Mouse (Mus musculus) kidney, embryonic 14.5 days (tissue): Measurements from ENCODE around the gene Zfp526. TPM values are rescaled to one million over a fixed set of nuclear protein-coding genes. Genes with fewer than 3 reads are reported as not detected.
A peak's percentile ranks its signal among the peaks of the same experiment; 100 is the strongest.

ENCODE experiments used
- ATAC-seq: fragments of 200-750 bp; cut with Nextera tagmentation; 2 replicates; pipeline ENCODE4 v1.8.0; 2017; ENCODE audit warnings: moderate number of reproducible peaks, mild to moderate bottlenecking, moderate TSS enrichment, moderate library complexity; ENCODE audit not compliant: low FRiP score, low TSS enrichment
- H3K27ac ChIP-seq: fragments of 300-500 bp; sonication (generic); 2 replicates; pipeline ENCODE4 v1.5.1; 2014; ENCODE audit warnings: low read depth, mild to moderate bottlenecking, low read length, moderate library complexity, mixed read lengths
- H3K27me3 ChIP-seq: fragments of 300-500 bp; sonication (generic); 2 replicates; pipeline ENCODE4 v1.6.1; 2014; ENCODE audit warnings: mild to moderate bottlenecking, low read length; ENCODE audit not compliant: control insufficient read depth, insufficient read depth
- H3K36me3 ChIP-seq: fragments of 300-500 bp; sonication (generic); 2 replicates; pipeline ENCODE4 v1.6.1; 2014; ENCODE audit warnings: low read length, mixed read lengths; ENCODE audit not compliant: control insufficient read depth, insufficient read depth
- H3K4me1 ChIP-seq: fragments of 300-500 bp; sonication (generic); 2 replicates; pipeline ENCODE4 v1.6.1; 2014; ENCODE audit warnings: low read length, mixed read lengths; ENCODE audit not compliant: control insufficient read depth, insufficient read depth
- H3K4me2 ChIP-seq: fragments of 300-500 bp; sonication (generic); replicated peaks from 2 replicates; pipeline ENCODE4 v1.6.1; 2014; ENCODE audit warnings: low read depth, mild to moderate bottlenecking, low read length
- H3K4me3 ChIP-seq: fragments of 300-500 bp; sonication (generic); 2 replicates; pipeline ENCODE4 v1.5.1; 2014; ENCODE audit warnings: mild to moderate bottlenecking, low read length
- H3K9ac ChIP-seq: fragments of 300-500 bp; sonication (generic); 2 replicates; pipeline ENCODE4 v1.6.1; 2014; ENCODE audit warnings: low read depth, mild to moderate bottlenecking, low read length, moderate library complexity
- H3K9me3 ChIP-seq: fragments of 300-500 bp; sonication (generic); 2 replicates; pipeline ENCODE4 v1.6.1; 2016; ENCODE audit warnings: low read length; ENCODE audit not compliant: control insufficient read depth
- WGBS: fragments of 180-500 bp; shearing (Covaris S2); extraction: QIAGEN DNeasy Blood & Tissue Kit; methylation state at CpG from one replicate; pipeline ENCODE4 v1.1.7; 2014; 5-methylcytosine and 5-hydroxymethylcytosine counted together
- polyA plus RNA-seq: library from polyadenylated mRNA; unstranded; fragments of >200 nt; fragmentation: Nextera tagmentation; extraction: Ambion mirVana; gene quantifications from 2 replicates; pipeline ENCODE4 v1.2.1, GENCODE M21; 2014

Zfp526 gene
- 2.2 and 4.2 TPM in 2 replicates for polyA plus RNA-seq

GRCm38 (mm10) chr7:25221102-25221883, at the start of gene Zfp526:
Zfp526 (plus strand) TSS chr7:25221425.
- peak within 1 kb of the TSS; percentile 80 for H3K27ac ChIP-seq
- under 1% methylated on average over 43 of the region's 45 CpGs for WGBS
- H3K4me2 ChIP-seq = peak within 1 kb of the TSS; percentile 95
- no peaks in the 10 kb centered on the region for H3K9me3 ChIP-seq
- no peaks in the 10 kb centered on the region for H3K27me3 ChIP-seq
- H3K4me1 ChIP-seq = peaks cover 26% of the 10 kb centered on the region
- ATAC-seq = peak; percentile 94
- peak within 1 kb of the TSS; percentile 77 for H3K9ac ChIP-seq
- H3K36me3 ChIP-seq = peaks cover 26% of the 10 kb centered on the region
- H3K4me3 ChIP-seq = peak within 1 kb of the TSS; percentile 67

- Histone ChIP-seq H3K27me3 (peaks cover 17% of the 10 kb centered on the region), H3K27ac (no peak overlapping the region), H3K36me3 (no peaks in the 10 kb centered on the region), H3K4me1 (no peaks in the 10 kb centered on the region), H3K4me3 (no peak overlapping the region), H3K9me3 (no peaks in the 10 kb centered on the region), H3K4me2 (no peak overlapping the region), H3K9ac (no peak overlapping the region)
- WGBS = 25% methylated on average over 5 of the region's 5 CpGs
- ATAC-seq = no peak
Observed at GRCm38 (mm10) chr7:25172669-25173068, 48.6 kb upstream of the Zfp526 start.

GRCm38 (mm10) chr7:25174343-25174742, 46.9 kb upstream of the Zfp526 start:
- Histone ChIP-seq H3K9me3 (no peaks in the 10 kb centered on the region), H3K4me2 (no peak overlapping the region), H3K27me3 (peaks cover 33% of the 10 kb centered on the region), H3K36me3 (no peaks in the 10 kb centered on the region), H3K27ac (no peak overlapping the region), H3K9ac (no peak overlapping the region), H3K4me1 (no peaks in the 10 kb centered on the region), H3K4me3 (no peak overlapping the region)
- 71% methylated on average over 11 of the region's 11 CpGs for WGBS
- no peak for ATAC-seq

GRCm38 (mm10) chr7:25178317-25178716, 42.9 kb upstream of the Zfp526 start:
- no peak for ATAC-seq
- no peaks in the 10 kb centered on the region for H3K9me3 ChIP-seq
- whole genome bisulfite sequencing = 2% methylated on average over 17 of the region's 17 CpGs
- H3K4me2 ChIP-seq = peak overlapping the region; percentile 87; the same call in 1 of the 2 replicates
- peak overlapping the region; percentile 52 for H3K4me3 ChIP-seq
- H3K36me3 ChIP-seq = no peaks in the 10 kb centered on the region
- H3K4me1 ChIP-seq = 0 out of 2 replicates have a peak, but pooled peaks cover 3% of the 10 kb centered on the region
- H3K9ac ChIP-seq = no peak overlapping the region
- H3K27me3 ChIP-seq = peaks cover 69% of the 10 kb centered on the region
- H3K27ac ChIP-seq = no peak overlapping the region

GRCm38 (mm10) chr7:25178787-25179605, 42.2 kb upstream of the Zfp526 start:
- Histone ChIP-seq H3K4me1 (0 out of 2 replicates have a peak, but pooled peaks cover 3% of the 10 kb centered on the region), H3K36me3 (no peaks in the 10 kb centered on the region), H3K27ac (no peak overlapping the region), H3K27me3 (peaks cover 69% of the 10 kb centered on the region), H3K4me2 (peak overlapping the region; percentile 87), H3K9ac (peak overlapping the region; percentile 9; the same call in 1 of the 2 replicates), H3K9me3 (no peaks in the 10 kb centered on the region), H3K4me3 (peak overlapping the region; percentile 52)
- ATAC-seq = peak; percentile 66; the same call in 1 of the 2 replicates
- 2% methylated on average over 55 of the region's 56 CpGs for WGBS

GRCm38 (mm10) chr7:25179606-25180161, 41.5 kb upstream of the Zfp526 start, which contains the start of gene Pou2f2:
Pou2f2 (minus strand) TSS chr7:25179726.
- no peak within 1 kb of the TSS for H3K27ac ChIP-seq
- under 1% methylated on average over 36 of the region's 56 CpGs for WGBS

GRCm38 (mm10) chr7:25180512-25180911, 40.7 kb upstream of the Zfp526 start:
- Histone ChIP-seq H3K4me3 (no peak overlapping the region), H3K27ac (no peak overlapping the region), H3K36me3 (no peaks in the 10 kb centered on the region), H3K9me3 (no peaks in the 10 kb centered on the region), H3K9ac (no peak overlapping the region), H3K4me1 (0 out of 2 replicates have a peak, but pooled peaks cover 3% of the 10 kb centered on the region), H3K27me3 (peaks cover 72% of the 10 kb centered on the region), H3K4me2 (no peak overlapping the region)
- WGBS = 4% methylated on average over 6 of the region's 6 CpGs
- no peak for ATAC-seq

More at GRCm38 (mm10) chr7:25179606-25180161, 41.5 kb upstream of the Zfp526 start, which contains the start of gene Pou2f2:
- H3K4me3 ChIP-seq = peak within 1 kb of the TSS; percentile 52
- 0 out of 2 replicates have a peak, but pooled peaks cover 3% of the 10 kb centered on the region for H3K4me1 ChIP-seq
- no peaks in the 10 kb centered on the region for H3K36me3 ChIP-seq
- H3K4me2 ChIP-seq = peak within 1 kb of the TSS; percentile 87
- no peaks in the 10 kb centered on the region for H3K9me3 ChIP-seq
- H3K9ac ChIP-seq = peak within 1 kb of the TSS; percentile 9; the same call in 1 of the 2 replicates
- peaks cover 72% of the 10 kb centered on the region for H3K27me3 ChIP-seq
- ATAC-seq = peak; percentile 88

GRCm38 (mm10) chr7:25181331-25181790, 39.9 kb upstream of the Zfp526 start:
- H3K4me2 ChIP-seq = no peak overlapping the region; the same call in 1 of the 2 replicates
- H3K27me3 ChIP-seq = peaks cover 68% of the 10 kb centered on the region
- ATAC-seq = peak; percentile 32; the same call in 1 of the 2 replicates
- WGBS = 0% methylated on average over 13 of the region's 15 CpGs
- H3K4me3 ChIP-seq = no peak overlapping the region; the same call in 1 of the 2 replicates
- no peaks in the 10 kb centered on the region for H3K36me3 ChIP-seq
- H3K9ac ChIP-seq = no peak overlapping the region
- no peak overlapping the region for H3K27ac ChIP-seq
- 0 out of 2 replicates have a peak, but pooled peaks cover 3% of the 10 kb centered on the region for H3K4me1 ChIP-seq
- no peaks in the 10 kb centered on the region for H3K9me3 ChIP-seq
